Mouse (Mus musculus): ENCODE data around the gene Clcnkb. TPM values are rescaled to one million over a fixed set of nuclear protein-coding genes. Genes with fewer than 3 reads are reported as not detected.

Gene Clcnkb
- total RNA-seq, 1 experiment from 2014 or later: not detected

- DNase-seq: no peak
Measured at GRCm38 (mm10) chr4:141433191-141433590, 17.4 kb upstream of the Clcnkb start.

DNA sequence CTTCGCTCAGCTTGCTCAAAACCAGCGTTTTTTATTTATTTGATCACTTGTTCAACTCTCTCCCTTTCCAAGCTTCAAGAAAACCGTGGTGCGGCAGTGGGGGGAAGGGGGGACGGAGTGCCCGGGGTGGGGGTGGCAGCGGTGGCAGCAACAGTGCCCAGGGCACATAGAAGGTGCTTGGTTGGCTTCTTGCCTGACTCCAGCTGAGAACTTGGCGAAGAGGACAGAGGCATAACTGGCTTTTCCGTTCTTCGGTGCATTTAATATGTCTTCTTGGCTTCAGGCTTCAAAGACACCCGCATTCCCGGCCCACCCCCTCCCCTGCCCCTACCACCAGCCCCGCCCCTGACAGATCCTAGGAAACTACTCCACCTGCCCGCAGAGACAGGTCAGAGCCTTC is 16.9 kb upstream of the Clcnkb start:
- no peak for DNase-seq

DNA sequence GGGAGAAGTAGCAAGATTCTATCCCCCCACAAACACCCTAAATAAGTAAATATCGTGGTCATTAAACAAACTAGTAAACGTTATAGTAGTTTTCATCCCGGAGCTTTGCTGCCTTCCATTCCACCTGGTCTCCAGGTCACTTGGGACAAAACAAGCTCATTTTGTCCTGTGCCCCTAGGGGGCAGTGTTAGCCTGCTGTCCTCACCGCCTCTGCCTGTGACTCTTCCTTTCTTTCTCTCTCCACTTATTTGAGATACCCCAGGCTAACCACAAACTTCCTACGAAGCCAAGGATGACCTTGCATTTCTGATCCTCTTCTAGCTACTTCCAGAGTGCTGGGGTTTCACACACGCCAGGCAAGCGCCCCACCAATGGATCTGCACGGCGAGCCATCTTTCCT is 15.2 kb upstream of the Clcnkb start:
- peak; percentile 77 for DNase-seq

DNA sequence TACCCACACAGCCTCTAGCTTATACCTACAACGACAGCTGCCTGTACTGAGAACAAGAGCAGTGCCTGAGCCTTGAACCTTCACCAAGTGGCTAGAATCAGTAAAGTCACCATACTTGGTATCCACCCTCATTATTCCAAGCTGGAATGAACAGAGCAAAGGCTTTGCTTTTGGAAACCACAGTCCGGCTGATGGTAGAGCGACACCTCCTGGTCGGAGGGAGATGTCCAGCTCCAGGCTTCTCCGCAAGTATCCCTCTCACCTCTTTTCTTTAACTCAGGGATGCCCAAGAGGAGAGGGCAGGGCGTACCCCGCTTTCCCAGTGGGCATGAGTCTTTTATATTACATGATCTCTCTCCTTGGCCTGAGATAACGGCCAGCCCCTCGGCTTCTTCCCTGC is 14.0 kb upstream of the Clcnkb start:
- peak; percentile 61 for DNase-seq

DNA sequence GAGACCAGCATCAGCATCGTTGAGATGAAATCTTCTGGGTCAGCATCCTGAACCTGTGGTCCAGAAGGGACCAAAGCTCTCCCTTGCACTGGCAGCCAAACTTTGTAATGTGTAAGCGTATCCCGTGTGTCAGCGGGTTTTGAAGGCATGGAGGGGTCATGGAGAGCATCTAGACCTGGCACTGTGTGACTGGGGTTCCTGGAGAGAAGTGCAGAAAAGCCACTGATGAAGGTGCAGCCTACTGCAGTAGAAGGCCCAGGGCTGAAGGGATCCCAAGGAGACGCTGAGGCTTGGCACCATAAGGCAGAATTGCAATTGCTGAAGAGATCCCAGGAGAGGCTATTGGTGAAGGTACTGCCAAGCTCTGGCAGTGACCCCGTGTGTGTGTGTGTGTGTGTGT is 13.6 kb upstream of the Clcnkb start:
- no peak for DNase-seq

GRCm38 (mm10) chr4:141427921-141428320 is 12.1 kb upstream of the Clcnkb start:
- no peak for DNase-seq

- no peak for DNase-seq
Measured at GRCm38 (mm10) chr4:141426796-141427745, 11.3 kb upstream of the Clcnkb start.

DNA sequence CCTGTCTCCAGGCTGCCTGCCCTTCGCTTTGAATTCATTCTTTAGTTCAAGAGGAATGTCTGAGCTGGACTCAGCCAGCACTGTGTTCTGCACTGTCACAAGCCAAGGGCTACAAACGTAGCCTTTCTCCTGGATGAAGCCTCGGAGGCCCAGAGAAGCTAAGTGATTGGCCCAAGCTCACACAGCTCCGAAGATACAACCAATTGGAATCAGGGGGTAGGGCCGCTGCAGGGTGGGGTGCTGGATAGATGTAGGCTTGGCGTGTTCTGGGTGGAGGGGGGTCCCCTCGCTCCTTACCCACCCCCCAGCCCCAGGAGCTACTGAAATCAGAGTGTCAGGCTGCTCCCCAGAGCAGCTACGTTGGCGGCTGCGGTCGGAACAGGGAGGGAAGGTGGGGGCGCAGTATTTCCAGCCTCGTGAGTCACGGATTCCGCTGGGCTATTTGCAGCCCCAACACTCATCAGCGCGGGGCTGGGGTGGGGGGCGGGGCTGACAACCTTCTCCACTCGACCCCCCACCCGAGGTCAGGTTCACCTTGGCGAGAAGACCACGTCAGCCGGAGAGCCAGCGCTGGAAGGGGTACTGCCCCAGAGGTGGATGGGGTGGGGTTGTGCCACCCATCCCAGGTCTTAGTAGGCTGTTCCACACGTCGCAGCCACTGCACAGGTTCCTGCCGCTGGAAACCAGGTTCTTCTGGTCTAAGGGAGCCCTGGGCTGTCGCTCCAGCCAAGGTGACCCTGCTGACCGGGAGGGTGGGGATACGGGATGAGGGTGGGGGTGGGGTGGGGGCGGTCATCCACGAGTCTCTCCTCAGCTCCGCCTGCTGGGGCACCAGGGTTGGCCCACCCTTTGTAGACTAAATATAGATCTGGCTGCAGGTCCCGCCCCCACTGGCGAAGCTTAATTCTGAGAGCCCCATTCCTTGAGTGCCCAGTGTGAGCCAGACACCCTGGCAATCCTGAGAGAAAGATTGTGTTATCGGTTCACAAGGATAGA is 10.0 kb upstream of the Clcnkb start:
- DNase-seq: peak; percentile 43

DNA sequence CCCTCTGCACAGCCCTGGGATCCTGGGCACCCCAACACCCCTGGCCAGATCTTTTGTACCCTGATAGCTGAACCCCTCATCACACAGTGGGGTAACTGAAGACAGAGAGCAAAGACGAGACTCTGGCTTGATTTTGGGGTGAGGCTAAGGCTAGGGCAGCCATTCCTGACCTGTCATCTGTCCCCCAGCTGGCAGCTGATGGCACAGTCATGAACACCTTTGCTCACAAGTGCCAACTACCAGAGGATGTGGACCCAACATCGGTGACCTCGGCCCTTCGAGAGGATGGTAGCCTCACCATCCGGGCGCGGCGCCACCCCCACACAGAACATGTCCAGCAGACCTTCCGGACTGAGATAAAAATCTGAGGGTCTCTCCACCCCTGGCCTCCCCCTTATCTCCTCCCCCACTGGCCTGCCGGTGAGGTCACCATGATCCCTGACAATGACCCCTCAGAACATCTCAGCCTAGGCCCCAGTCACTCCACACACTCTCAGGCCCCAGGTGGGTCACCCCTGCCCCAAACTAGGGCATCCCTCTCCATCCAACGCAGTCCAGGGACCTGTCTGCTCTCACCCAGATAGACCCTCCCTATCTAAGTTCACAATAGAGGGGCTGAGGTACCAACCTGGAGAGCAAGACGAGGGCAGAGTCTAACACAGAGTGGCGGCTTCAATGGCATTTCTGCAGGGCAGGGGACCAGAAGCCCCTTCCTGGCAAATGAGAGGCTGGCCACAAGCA is 8.0 kb upstream of the Clcnkb start:
- no peak for DNase-seq

- DNase-seq: no peak
Measured at GRCm38 (mm10) chr4:141423288-141423687, 7.5 kb upstream of the Clcnkb start.

GRCm38 (mm10) chr4:141422841-141423240 is 7.0 kb upstream of the Clcnkb start:
- DNase-seq: no peak

GRCm38 (mm10) chr4:141421423-141421822 is 5.6 kb upstream of the Clcnkb start:
- peak; percentile 38 for DNase-seq

DNA sequence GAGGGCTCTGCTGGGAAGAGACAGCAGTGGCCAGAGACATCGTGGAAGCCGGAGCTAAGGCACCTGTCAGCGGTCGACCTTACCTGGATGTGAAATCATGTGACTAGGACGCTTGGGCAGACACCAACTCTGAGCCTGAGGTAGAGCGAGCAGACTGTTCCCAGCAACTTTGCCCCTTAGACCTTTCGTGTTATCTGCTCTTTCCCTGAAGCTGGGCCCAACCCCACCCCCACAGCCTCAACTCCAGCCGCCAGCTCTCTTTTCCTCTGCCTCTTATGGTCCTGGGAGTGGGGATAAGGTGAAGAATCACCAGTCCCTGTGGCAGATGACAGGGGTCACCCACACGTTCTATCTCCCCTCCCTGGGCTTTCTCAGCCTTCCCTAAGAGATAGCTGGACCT is 5.1 kb upstream of the Clcnkb start:
- DNase-seq: no peak

DNA sequence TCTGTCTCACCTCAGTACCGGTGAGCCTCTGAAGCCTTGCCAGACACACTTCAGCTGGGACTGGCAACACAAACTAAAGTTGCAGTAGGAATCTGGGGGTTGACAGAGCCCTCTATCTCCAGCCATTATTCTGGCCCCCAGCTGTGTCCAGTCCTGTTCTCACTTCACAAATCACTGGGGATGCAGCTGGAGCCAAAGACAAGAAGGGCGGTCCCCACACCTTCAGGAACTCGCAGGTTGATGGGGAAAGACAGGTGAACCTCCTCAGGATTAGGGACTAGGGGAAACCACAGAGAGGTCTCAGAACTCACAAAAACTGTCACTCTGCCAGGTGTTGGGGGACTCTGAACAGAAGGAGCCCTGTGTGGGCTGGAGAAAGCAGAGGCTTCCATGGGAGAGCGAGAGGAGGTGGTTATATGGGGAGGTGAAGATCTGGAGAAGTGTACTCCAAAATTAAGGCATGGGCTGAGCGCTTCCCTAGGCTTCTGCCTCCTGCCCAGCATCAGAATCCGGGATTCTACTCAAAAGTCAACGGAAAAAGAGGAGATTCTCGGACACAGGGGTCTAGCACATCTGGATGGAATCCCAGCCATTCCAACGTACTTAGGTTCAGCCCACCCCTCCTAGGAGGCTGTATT is 4.5 kb upstream of the Clcnkb start, which contains the start of gene Hspb7:
TSS of gene Hspb7 (plus strand) at position 588 of the 638 bp plus-strand sequence.
- DNase-seq: no peak

DNA sequence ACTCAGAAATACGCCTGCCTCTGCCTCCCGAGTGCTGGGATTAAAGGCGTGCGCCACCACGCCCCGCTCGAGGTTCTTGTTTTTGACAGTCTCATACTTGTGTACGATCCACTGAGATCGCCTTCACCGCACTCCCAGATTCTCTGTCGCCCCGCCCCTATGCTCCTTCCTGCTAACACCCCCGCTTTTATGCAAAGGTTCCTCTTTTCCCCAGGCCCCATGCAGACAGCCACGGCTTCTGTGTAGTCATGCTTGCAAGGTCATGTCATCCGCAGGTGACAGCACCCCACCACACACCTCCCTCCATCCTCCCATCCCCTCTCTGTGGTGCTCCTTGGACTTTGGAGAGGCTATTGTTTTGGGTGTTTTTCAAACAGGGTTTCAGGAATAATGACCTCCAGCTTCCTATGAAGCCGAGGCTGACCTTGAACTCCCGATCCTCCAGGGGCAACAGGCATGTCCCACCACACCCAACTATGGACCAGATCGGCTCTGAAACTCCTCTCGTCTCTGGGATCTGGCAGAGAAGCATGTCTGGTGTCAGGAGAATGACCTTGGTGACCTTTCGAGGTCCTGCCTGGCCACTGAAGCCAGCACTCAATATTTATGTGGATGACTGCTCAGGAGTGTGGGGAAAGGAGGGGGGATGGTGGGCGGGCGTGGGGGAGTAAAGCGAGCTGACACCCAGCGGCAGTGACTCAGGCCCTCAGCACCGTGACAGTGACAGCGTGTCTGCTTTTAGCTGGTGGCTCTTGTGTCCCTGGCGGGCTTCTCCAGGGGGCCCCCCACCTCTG is 3.8 kb upstream of the Clcnkb start:
- DNase-seq: peak; percentile 41

DNA sequence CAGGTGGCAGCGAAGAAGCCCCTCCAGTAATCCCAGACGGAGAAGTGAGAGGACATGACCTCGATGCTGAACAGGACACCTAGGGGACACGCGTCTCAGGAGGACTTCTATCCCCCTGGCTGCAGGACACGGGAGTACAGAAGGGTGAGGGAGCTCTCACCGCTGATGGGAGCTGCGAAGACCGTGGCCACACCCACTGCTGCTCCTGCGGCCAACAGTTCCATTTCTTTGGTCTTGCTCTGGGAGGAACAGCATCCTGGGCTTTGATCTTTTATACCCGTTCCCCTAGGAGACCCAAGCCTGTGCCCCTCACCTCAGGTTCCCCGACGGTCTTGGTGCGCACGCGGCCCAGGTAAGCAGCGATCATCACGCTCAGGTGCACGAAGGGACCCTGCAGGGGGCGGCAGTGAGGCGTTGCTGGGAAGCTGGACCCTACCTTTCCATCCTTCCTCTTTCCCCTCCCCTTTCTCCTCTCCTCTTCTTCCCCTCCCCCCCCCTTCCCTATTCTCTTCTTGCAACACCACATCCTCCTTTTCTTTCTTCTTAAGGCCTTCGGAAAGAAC is 4.3 kb downstream of the Clcnkb start:
- no peak for DNase-seq

DNA sequence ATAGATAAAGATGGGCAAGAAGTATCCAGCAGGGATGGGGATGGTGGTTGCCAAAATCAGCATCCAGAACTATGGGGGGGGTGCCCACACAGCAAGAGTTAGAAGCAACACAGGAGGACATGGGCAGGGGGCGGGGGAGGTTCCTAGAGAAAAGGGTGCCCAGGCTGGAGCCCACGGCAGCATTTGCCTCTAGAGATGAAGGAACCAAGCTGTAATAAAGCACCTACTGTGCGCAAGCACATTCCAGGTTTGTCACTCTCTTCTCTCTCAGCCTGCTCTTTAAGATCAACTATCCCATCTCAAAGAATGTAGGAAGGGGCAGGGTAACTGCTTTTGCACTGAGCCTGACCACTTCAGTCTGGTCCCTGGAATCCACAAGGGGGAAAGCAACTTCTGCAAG is 7.2 kb downstream of the Clcnkb start:
- no peak for DNase-seq

DNA sequence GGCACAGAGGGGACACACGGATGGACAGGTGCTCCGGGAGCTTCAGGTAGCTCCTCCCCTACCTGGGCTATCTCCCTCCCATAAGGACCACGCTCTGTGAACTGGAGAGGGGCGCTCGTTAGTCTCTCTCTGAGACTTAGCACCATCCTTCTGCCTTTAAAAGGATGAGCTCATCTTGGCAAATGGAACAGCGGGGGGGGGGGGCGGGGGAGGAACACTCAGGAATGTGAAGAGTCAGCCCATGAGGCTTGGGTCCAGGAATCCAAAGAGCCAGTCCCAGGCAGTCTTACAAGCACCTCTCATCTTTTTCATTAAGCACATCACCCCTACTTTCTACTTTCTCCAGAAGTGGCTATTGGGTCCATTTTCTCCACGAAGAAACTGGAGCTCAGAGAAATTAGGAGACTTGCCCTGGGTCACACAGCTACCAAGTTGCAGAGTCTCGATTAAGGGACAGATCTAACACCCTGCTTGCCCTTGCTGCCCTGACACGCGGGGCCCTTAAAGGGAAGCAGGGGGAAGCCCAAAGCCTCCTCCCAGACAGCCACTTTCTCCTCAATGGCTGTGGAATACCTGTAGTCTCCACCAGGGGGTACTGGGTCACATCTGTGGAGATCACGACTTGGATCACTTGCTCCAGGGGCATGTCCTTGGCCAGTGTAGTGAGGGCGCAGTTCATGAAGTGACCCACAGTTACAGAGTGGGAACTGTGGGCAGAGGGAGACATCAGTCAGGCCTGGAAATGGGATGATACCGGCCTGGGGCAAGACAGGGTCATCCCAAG is 9.1 kb downstream of the Clcnkb start:
- DNase-seq: peak; percentile 34

- no peak for DNase-seq
Measured at GRCm38 (mm10) chr4:141405314-141405622, 10.5 kb downstream of the Clcnkb start.

All from adrenal gland, postnatal 25 days (tissue).